Mouse (Mus musculus) forebrain, postnatal 0 days (tissue): Measurements from ENCODE around the gene Ppat. TPM values are rescaled to one million over a fixed set of nuclear protein-coding genes. Genes with fewer than 3 reads are reported as not detected.
"Not testable (repeated sequence)": the region's sequence is repeated elsewhere in the genome, so short reads cannot be mapped to it uniquely, and the experiment has no call there.

Experiments used
- ATAC-seq: fragments of 200-750 bp; cut with Nextera tagmentation; 2 replicates; pipeline ENCODE4 v1.8.0; 2017; ENCODE audit warnings: mild to moderate bottlenecking, moderate library complexity
- DNase-seq: peaks from one replicate; pipeline ENCODE4 v3.0.0-alpha.2; 2015
- H3K27ac ChIP-seq: fragments of 300-500 bp; sonication (generic); 2 replicates; pipeline ENCODE4 v1.5.1; 2014; ENCODE audit warnings: low read depth, mild to moderate bottlenecking, antibody characterized with exemption, low read length, moderate library complexity, mixed read lengths
- H3K27me3 ChIP-seq: fragments of 300-500 bp; sonication (generic); 2 replicates; pipeline ENCODE4 v1.6.1; 2014; ENCODE audit warnings: mild to moderate bottlenecking, low read length, mixed read lengths; ENCODE audit not compliant: insufficient read depth
- H3K36me3 ChIP-seq: fragments of 300-500 bp; sonication (generic); 2 replicates; pipeline ENCODE4 v1.6.1; 2014; ENCODE audit warnings: mild to moderate bottlenecking, moderate library complexity; ENCODE audit not compliant: insufficient read depth
- H3K4me1 ChIP-seq: fragments of 300-500 bp; sonication (generic); 2 replicates; pipeline ENCODE4 v1.6.1; 2014; ENCODE audit warnings: antibody characterized with exemption; ENCODE audit not compliant: insufficient read depth
- H3K4me2 ChIP-seq: fragments of 300-500 bp; sonication (generic); 2 replicates; pipeline ENCODE4 v1.6.1; 2014; ENCODE audit warnings: low read depth, mild to moderate bottlenecking, moderate library complexity
- H3K4me3 ChIP-seq: fragments of 300-500 bp; sonication (generic); 2 replicates; pipeline ENCODE4 v1.5.1; 2014; ENCODE audit warnings: low read depth, low read length, mixed read lengths
- H3K9ac ChIP-seq: fragments of 300-500 bp; sonication (generic); 2 replicates; pipeline ENCODE4 v1.6.1; 2014; ENCODE audit warnings: mild to moderate bottlenecking
- H3K9me3 ChIP-seq: fragments of 300-500 bp; sonication (generic); 2 replicates; pipeline ENCODE4 v1.6.1; 2016; ENCODE audit warnings: low read length
- CTCF ChIP-seq: sonication (generic); IDR thresholded peaks from 2 replicates; pipeline ENCODE4 v1.5.1; 2016; ENCODE audit warnings: antibody characterized with exemption, control low read depth, low read depth
- WGBS: fragments of 180-500 bp; shearing (Covaris S2); extraction: QIAGEN DNeasy Blood & Tissue Kit; methylation state at CpG from one replicate; pipeline ENCODE4 v1.1.7; 2014; 5-methylcytosine and 5-hydroxymethylcytosine counted together
- polyA plus RNA-seq: library from polyadenylated mRNA; unstranded; fragments of >200 nt; fragmentation: Nextera tagmentation; extraction: Ambion mirVana; gene quantifications from 2 replicates; pipeline ENCODE4 v1.2.1, GENCODE M21; 2015
- total RNA-seq: library from RNA; depleted of rRNA; stranded (reverse); fragments of >200 nt; gene quantifications from 2 replicates; pipeline ENCODE4 v1.2.3, GENCODE M21; 2014

Gene Ppat
- total and polyA plus RNA-seq, 2 experiments from 2014 or later: 11.2 to 16.1 TPM

DNA sequence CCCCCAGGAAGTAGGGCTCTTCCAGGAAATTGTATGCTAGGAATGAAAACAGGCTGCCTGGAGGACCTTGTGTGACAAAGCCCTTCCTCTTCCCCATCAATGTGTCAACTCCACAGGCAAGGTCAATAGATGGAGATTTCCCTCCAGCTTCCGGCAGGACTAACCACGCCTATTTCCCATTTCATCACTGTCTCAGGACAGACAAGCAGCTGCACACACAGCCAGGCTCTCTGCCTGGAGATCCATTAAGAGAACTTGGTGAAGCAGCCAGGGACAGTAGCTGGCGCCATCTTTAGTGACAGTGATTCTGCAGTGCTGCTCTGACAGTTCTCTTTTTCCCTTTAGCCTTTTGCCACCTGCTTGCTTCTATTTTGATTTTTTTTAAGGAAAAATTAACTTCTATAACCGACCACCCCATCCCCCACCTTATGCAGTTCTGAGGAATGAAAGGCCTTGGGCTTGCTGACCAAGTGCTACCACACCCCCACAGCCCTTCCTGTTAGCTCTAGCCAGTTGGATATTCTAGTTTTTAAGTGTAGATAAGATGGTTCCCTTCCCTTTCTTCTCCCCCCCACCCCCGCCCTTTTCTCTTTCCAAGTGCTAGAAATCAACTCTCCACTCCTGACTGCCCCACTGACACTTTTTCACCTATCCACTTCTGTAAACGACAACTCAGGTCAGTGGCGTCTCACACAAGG, 22.0 kb downstream of the Ppat start:
- no peak for ATAC-seq
- H3K9me3 ChIP-seq: no peaks in the 10 kb centered on the region
- H3K4me3 ChIP-seq: no peak overlapping the region
- WGBS: 89% methylated on average over 7 of the region's 7 CpGs
- no peak for TF ChIP-seq CTCF
- H3K27me3 ChIP-seq: no peaks in the 10 kb centered on the region
- DNase-seq: no peak
- no peaks in the 10 kb centered on the region for H3K4me1 ChIP-seq
- no peak overlapping the region for H3K27ac ChIP-seq
- peaks cover 20% of the 10 kb centered on the region for H3K36me3 ChIP-seq
- H3K4me2 ChIP-seq: no peak overlapping the region
- H3K9ac ChIP-seq: no peak overlapping the region

GRCm38 (mm10) chr5:76928124-76928832, 23.1 kb downstream of the Ppat start:
- no peaks in the 10 kb centered on the region for H3K9me3 ChIP-seq
- TF ChIP-seq CTCF: no peak
- no peaks in the 10 kb centered on the region for H3K4me1 ChIP-seq
- H3K4me2 ChIP-seq: no peak overlapping the region
- no peak overlapping the region for H3K4me3 ChIP-seq
- peak overlapping the region; percentile 29; the same call in 1 of the 2 replicates for H3K27ac ChIP-seq
- DNase-seq: peak; percentile 18
- ATAC-seq: peak; percentile 61
- H3K27me3 ChIP-seq: no peaks in the 10 kb centered on the region
- H3K36me3 ChIP-seq: peaks cover 24% of the 10 kb centered on the region
- WGBS: 82% methylated on average over 16 of the region's 16 CpGs
- no peak overlapping the region for H3K9ac ChIP-seq

DNA sequence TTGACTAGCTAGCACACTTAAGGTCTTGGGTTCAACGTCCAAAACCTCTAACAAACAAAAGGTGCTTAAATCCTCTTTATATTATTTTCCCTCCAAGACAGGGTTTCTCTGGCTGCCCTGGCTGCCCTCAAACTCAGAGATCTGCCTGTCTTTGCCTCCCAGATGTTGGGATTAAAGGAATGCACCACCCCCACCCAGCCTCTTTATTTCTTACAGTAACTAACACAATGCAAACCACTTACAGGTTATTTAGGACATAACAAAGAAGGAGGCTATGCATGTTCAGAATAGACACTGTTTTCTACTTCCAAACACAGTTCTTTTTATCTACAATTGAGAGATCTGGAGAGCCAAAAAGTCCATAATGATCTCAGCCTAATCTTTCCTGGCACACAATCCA, 27.1 kb downstream of the Ppat start:
- Histone ChIP-seq H3K9me3 (no peaks in the 10 kb centered on the region), H3K4me1 (no peaks in the 10 kb centered on the region), H3K4me3 (no peak overlapping the region), H3K4me2 (no peak overlapping the region), H3K9ac (no peak overlapping the region), H3K27me3 (no peaks in the 10 kb centered on the region), H3K27ac (no peak overlapping the region), H3K36me3 (peaks cover 42% of the 10 kb centered on the region)
- no peak for TF ChIP-seq CTCF
- DNase-seq (no peak), ATAC-seq (no peak)
- WGBS: 69% methylated on average over 1 of the region's 1 CpGs

GRCm38 (mm10) chr5:76923428-76923827, 27.9 kb downstream of the Ppat start:
- 62% methylated on average over 13 of the region's 13 CpGs for WGBS
- ATAC-seq (peak; percentile 18; the same call in 1 of the 2 replicates), DNase-seq (peak; percentile 18)
- Histone ChIP-seq H3K9ac (no peak overlapping the region), H3K27me3 (no peaks in the 10 kb centered on the region), H3K4me2 (no peak overlapping the region), H3K9me3 (no peaks in the 10 kb centered on the region), H3K27ac (no peak overlapping the region), H3K36me3 (peaks cover 46% of the 10 kb centered on the region), H3K4me1 (no peaks in the 10 kb centered on the region), H3K4me3 (no peak overlapping the region)
- no peak for TF ChIP-seq CTCF

DNA sequence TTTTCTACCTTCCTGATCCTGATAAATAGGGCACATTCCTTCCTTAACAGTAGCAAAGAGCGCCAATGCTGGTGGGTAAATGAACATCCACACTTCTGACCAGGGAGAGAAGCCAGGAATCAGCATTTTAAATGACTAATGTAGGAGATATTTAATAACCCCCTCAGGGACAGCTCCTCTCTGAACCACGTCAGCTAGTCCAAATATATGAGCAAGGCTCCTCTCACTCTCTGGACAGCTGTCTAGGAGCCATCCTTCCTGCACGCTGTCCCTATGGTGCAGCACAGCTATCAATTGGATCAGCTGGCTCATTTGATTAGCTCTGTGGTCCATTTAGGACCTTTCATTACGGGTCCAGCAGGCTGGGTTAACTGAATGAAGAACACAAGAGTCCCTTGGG, 28.5 kb downstream of the Ppat start:
- 93% methylated on average over 4 of the region's 4 CpGs for WGBS

GRCm38 (mm10) chr5:76912522-76912921, 38.9 kb downstream of the Ppat start:
- not testable (repeated sequence) for DNase-seq, H3K4me2 ChIP-seq, H3K27ac ChIP-seq, H3K27me3 ChIP-seq, H3K9me3 ChIP-seq, H3K4me1 ChIP-seq, H3K9ac ChIP-seq, ATAC-seq, H3K4me3 ChIP-seq
- peaks cover 14% of the 10 kb centered on the region; the same call in 1 of the 2 replicates for H3K36me3 ChIP-seq
- WGBS: 97% methylated on average over 5 of the region's 5 CpGs

More for the DNA sequence above, 28.5 kb downstream of the Ppat start:
- Histone ChIP-seq H3K9me3 (no peaks in the 10 kb centered on the region), H3K4me2 (no peak overlapping the region), H3K4me3 (no peak overlapping the region), H3K4me1 (no peaks in the 10 kb centered on the region), H3K36me3 (peaks cover 50% of the 10 kb centered on the region), H3K27me3 (no peaks in the 10 kb centered on the region), H3K9ac (no peak overlapping the region), H3K27ac (no peak overlapping the region)
- TF ChIP-seq CTCF: no peak
- ATAC-seq: no peak
- no peak for DNase-seq

- H3K4me3 ChIP-seq: no peak overlapping the region
- H3K27ac ChIP-seq: no peak overlapping the region
- DNase-seq (no peak), ATAC-seq (no peak)
- no peaks in the 10 kb centered on the region for H3K4me1 ChIP-seq
- H3K9me3 ChIP-seq: no peaks in the 10 kb centered on the region
- 79% methylated on average over 3 of the region's 3 CpGs for WGBS
- no peak overlapping the region for H3K4me2 ChIP-seq
- TF ChIP-seq CTCF: no peak
- peaks cover 14% of the 10 kb centered on the region; the same call in 1 of the 2 replicates for H3K36me3 ChIP-seq
- H3K27me3 ChIP-seq: no peaks in the 10 kb centered on the region
- H3K9ac ChIP-seq: no peak overlapping the region
These were observed 40.6 kb downstream of the Ppat start for GRCm38 (mm10) chr5:76910807-76911206.
